Comparison of ENCODE assay signal across 24 mouse cellular contexts in the genomic region with DNA sequence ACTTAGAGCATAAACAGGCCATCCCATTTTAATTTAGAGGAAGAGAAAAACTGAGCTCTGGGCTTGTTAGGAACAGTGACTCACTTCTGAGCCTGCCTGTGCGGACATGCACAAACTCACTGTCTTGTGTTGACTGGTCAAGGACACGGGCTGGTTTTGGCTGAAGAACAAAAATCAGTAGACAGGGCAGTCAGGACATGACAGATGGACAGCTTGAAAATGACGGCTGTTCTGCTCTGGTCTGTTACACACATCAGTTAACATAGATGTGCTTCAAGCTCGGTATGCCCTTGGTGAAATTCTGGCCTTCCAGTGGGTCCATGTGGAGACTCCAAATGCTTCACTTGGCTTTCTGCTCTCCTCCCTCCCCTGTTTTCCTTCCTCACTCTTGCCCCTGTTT.
A peak's percentile ranks its signal among the peaks of the same experiment; 100 is the strongest.
DNase-seq lines count a peak whose midpoint lies in the region; ATAC-seq and TF ChIP-seq lines count a peak whose summit lies in the region.
"Had no signal": no experiment of that assay in that cellular context is flagged by ENCODE, and none has a peak within 500 bp of the region (broad histone marks: within the 10 kb centered on the region; RNA-seq: fewer than 3 reads in every experiment).

No protein-coding gene starts in this region.

- no peak overlapping the region for H3K4me3 ChIP-seq in hindbrain, postnatal 0 days (ENCODE audit: low read length)
- H3K4me3 ChIP-seq in hindbrain, embryonic 10.5 days: no peak overlapping the region
- H3K4me3 ChIP-seq in forebrain, embryonic 12.5 days (replicated peaks): no peak overlapping the region
- no peak overlapping the region for H3K4me3 ChIP-seq in kidney, embryonic 16.5 days (ENCODE audit: low read length)
- H3K4me3 ChIP-seq: heart, embryonic 12.5 days; hindbrain, embryonic 13.5 days; stomach, embryonic 15.5 days had no signal

- H3K4me1 ChIP-seq in hindbrain, postnatal 0 days (ENCODE audit: insufficient read depth, low read length): no peaks in the 10 kb centered on the region
- no peaks in the 10 kb centered on the region for H3K4me1 ChIP-seq in hindbrain, embryonic 10.5 days (replicated peaks)
- no peaks in the 10 kb centered on the region for H3K4me1 ChIP-seq in forebrain, embryonic 12.5 days
- H3K4me1 ChIP-seq in kidney, embryonic 16.5 days (ENCODE audit: insufficient read depth, low read length): no peaks in the 10 kb centered on the region
- H3K4me1 ChIP-seq: heart, embryonic 12.5 days; hindbrain, embryonic 13.5 days; stomach, embryonic 15.5 days had no signal

- H3K36me3 ChIP-seq in hindbrain, postnatal 0 days (ENCODE audit: insufficient read depth, low read length): no peaks in the 10 kb centered on the region
- no peaks in the 10 kb centered on the region for H3K36me3 ChIP-seq in hindbrain, embryonic 10.5 days
- no peaks in the 10 kb centered on the region for H3K36me3 ChIP-seq in forebrain, embryonic 12.5 days (replicated peaks)
- no peaks in the 10 kb centered on the region for H3K36me3 ChIP-seq in kidney, embryonic 16.5 days (ENCODE audit: insufficient read depth, low read length)
- H3K36me3 ChIP-seq: heart, embryonic 12.5 days; hindbrain, embryonic 13.5 days; stomach, embryonic 15.5 days had no signal

- WGBS in hindbrain, postnatal 0 days: 60% methylated on average over 4 of the region's 4 CpGs
- WGBS in hindbrain, embryonic 10.5 days: 89% methylated on average over 4 of the region's 4 CpGs
- 88% methylated on average over 4 of the region's 4 CpGs for whole genome bisulfite sequencing in forebrain, embryonic 12.5 days
- 90% methylated on average over 4 of the region's 4 CpGs for WGBS in kidney, embryonic 16.5 days

- H3K4me2 ChIP-seq in hindbrain, postnatal 0 days (ENCODE audit: low read depth, low read length): no peak overlapping the region
- H3K4me2 ChIP-seq in forebrain, embryonic 12.5 days: no peak overlapping the region
- no peak overlapping the region for H3K4me2 ChIP-seq in kidney, embryonic 16.5 days (replicated peaks; ENCODE audit: low read depth, low read length)
- H3K4me2 ChIP-seq: heart, embryonic 12.5 days; hindbrain, embryonic 13.5 days; liver, embryonic 11.5 days; stomach, embryonic 15.5 days had no signal

- no peak overlapping the region for H3K9ac ChIP-seq in hindbrain, postnatal 0 days (replicated peaks; ENCODE audit: low read length)
- H3K9ac ChIP-seq in forebrain, embryonic 12.5 days: no peak overlapping the region
- no peak overlapping the region for H3K9ac ChIP-seq in kidney, embryonic 16.5 days (replicated peaks; ENCODE audit: low read length)
- H3K9ac ChIP-seq: heart, embryonic 12.5 days; hindbrain, embryonic 13.5 days; stomach, embryonic 15.5 days had no signal

- no peaks in the 10 kb centered on the region for H3K9me3 ChIP-seq in hindbrain, postnatal 0 days (ENCODE audit: low read length)
- no peaks in the 10 kb centered on the region for H3K9me3 ChIP-seq in hindbrain, embryonic 10.5 days
- no peaks in the 10 kb centered on the region for H3K9me3 ChIP-seq in forebrain, embryonic 12.5 days
- no peaks in the 10 kb centered on the region for H3K9me3 ChIP-seq in kidney, embryonic 16.5 days (ENCODE audit: low read length)
- H3K9me3 ChIP-seq: heart, embryonic 12.5 days; hindbrain, embryonic 13.5 days; stomach, embryonic 15.5 days had no signal

- peak; percentile 73 for DNase-seq in hindbrain, postnatal 0 days (ENCODE audit: low spot score)
- DNase-seq in hindbrain, embryonic 10.5 days (ENCODE audit: low spot score): no peak
- peak; percentile 80 for DNase-seq in adrenal gland, adult 8-10 months
- peak; percentile 52 for DNase-seq in brain, adult 2 months (ENCODE audit: low read depth, low spot score)
- peak; percentile 14 to 30 for DNase-seq in cerebellum, postnatal 25 days
- DNase-seq in testis, postnatal 14 days (ENCODE audit: low spot score): no peak
- DNase-seq: B cell, adult 2 months; gastrocnemius, postnatal 36 days; heart, postnatal 14 days; layer of hippocampus, postnatal 36 days; lung, adult 18-20 months; lung, postnatal 36 days; right cerebral cortex, postnatal 25 days; thymus, adult 2 months had no signal

- H3K27ac ChIP-seq in hindbrain, postnatal 0 days: no peak overlapping the region
- no peak overlapping the region for H3K27ac ChIP-seq in hindbrain, embryonic 10.5 days
- no peak overlapping the region for H3K27ac ChIP-seq in forebrain, embryonic 12.5 days
- no peak overlapping the region for H3K27ac ChIP-seq in kidney, embryonic 16.5 days (ENCODE audit: low read length)
- H3K27ac ChIP-seq: hindbrain, embryonic 13.5 days; kidney, postnatal 0 days; stomach, embryonic 15.5 days had no signal

- H3K27me3 ChIP-seq in hindbrain, postnatal 0 days (ENCODE audit: insufficient read depth, low read length): no peaks in the 10 kb centered on the region
- H3K27me3 ChIP-seq in hindbrain, embryonic 10.5 days (ENCODE audit: insufficient read depth, poor library complexity, severe bottlenecking): no peaks in the 10 kb centered on the region
- H3K27me3 ChIP-seq in forebrain, embryonic 12.5 days: no peaks in the 10 kb centered on the region
- no peaks in the 10 kb centered on the region for H3K27me3 ChIP-seq in kidney, embryonic 16.5 days (ENCODE audit: insufficient read depth, low read length)
- H3K27me3 ChIP-seq: heart, embryonic 12.5 days; hindbrain, embryonic 13.5 days; stomach, embryonic 15.5 days had no signal

- ATAC-seq in hindbrain, postnatal 0 days: peak; percentile 84
- ATAC-seq in forebrain, embryonic 12.5 days (ENCODE audit: low FRiP score): no peak
- ATAC-seq in kidney, embryonic 16.5 days (ENCODE audit: low FRiP score, low TSS enrichment): no peak
- ATAC-seq: forebrain, embryonic 16.5 days; intestine, postnatal 0 days; midbrain, embryonic 16.5 days had no signal

- no peak for TF ChIP-seq CTCF in hindbrain, postnatal 0 days (IDR thresholded peaks at IDR 0.05; ENCODE audit: low read depth)

Comparison
In these comparisons a context has a peak if more than half of its experiments do, and no peak if none do; other contexts are left out.
1. DNase-seq: peak in hindbrain, postnatal 0 days (single experiment), adrenal gland, adult 8-10 months (single experiment), brain, adult 2 months (single experiment) and cerebellum, postnatal 25 days (2 of 2); none in hindbrain, embryonic 10.5 days (single experiment) and testis, postnatal 14 days (single experiment).